Mouse (Mus musculus) embryo, embryonic 11 days (tissue): Measurements from ENCODE around the gene Gna11.

ENCODE experiments used
- DNase-seq: peaks from one replicate; pipeline ENCODE4 v3.0.0-alpha.2; 2015

The Gna11 gene

GRCm38 (mm10) chr10:81545161-81545747 lies at the start of gene Gna11:
Gene Gna11, minus strand, starts transcription at chr10:81545190.
- DNase-seq: peak; percentile 100

- no peak for DNase-seq
These were observed 48.9 kb upstream of the Gna11 start for GRCm38 (mm10) chr10:81593935-81594334.

GRCm38 (mm10) chr10:81593223-81593622 lies 48.2 kb upstream of the Gna11 start:
- no peak for DNase-seq

- DNase-seq: no peak
These were observed 47.6 kb upstream of the Gna11 start for GRCm38 (mm10) chr10:81592631-81593030.

- no peak for DNase-seq
These were observed 46.9 kb upstream of the Gna11 start for GRCm38 (mm10) chr10:81591846-81592245.

- no peak for DNase-seq
These were observed 43.7 kb upstream of the Gna11 start for GRCm38 (mm10) chr10:81588739-81589138.

GRCm38 (mm10) chr10:81583347-81583746 lies 38.4 kb upstream of the Gna11 start:
- DNase-seq: no peak

GRCm38 (mm10) chr10:81580441-81581070 lies 35.6 kb upstream of the Gna11 start:
- DNase-seq: no peak

GRCm38 (mm10) chr10:81579967-81580366 lies 35.0 kb upstream of the Gna11 start:
- DNase-seq: no peak

GRCm38 (mm10) chr10:81575695-81576094 lies 30.7 kb upstream of the Gna11 start:
- DNase-seq: peak; percentile 18

- peak; percentile 81 for DNase-seq
These were observed 30.2 kb upstream of the Gna11 start for GRCm38 (mm10) chr10:81575208-81575631.

GRCm38 (mm10) chr10:81574081-81575056 lies 29.4 kb upstream of the Gna11 start, which contains the start of gene Tle2:
Gene Tle2, plus strand, starts transcription at chr10:81574561.
- DNase-seq: peak; percentile 45

GRCm38 (mm10) chr10:81572975-81573374 lies 28.0 kb upstream of the Gna11 start:
- DNase-seq: peak; percentile 27

- no peak for DNase-seq
These were observed 27.2 kb upstream of the Gna11 start for GRCm38 (mm10) chr10:81572133-81572671.

- DNase-seq: peak; percentile 99
These were observed 26.5 kb upstream of the Gna11 start for GRCm38 (mm10) chr10:81571501-81571876.

GRCm38 (mm10) chr10:81570831-81571500 lies 26.0 kb upstream of the Gna11 start:
- DNase-seq: peak; percentile 98

GRCm38 (mm10) chr10:81570238-81570800 lies 25.3 kb upstream of the Gna11 start:
- DNase-seq: peak; percentile 84

GRCm38 (mm10) chr10:81569507-81570237 lies 24.7 kb upstream of the Gna11 start:
- DNase-seq: no peak

- peak; percentile 80 for DNase-seq
These were observed 23.6 kb upstream of the Gna11 start for GRCm38 (mm10) chr10:81568381-81569191.
